Mouse (Mus musculus): ENCODE measurements around the gene Nfib.

Gene Nfib

DNA sequence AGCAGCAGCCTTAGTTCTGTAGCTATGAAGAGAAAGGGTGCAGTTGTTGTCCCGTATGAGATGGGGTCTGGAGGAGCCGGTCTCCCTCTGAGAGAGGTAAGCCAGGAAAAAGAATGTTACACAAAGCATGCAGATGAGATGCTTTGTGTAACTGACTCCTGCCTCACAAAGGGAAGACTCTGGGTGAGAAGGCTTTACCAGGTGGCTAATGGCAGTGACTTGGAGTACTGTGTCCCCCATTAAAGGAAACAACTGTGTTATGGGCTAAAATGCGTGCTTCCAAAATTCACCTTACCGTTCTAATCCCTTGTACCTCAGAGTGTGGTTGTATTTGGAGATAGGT lies 162.2 kb downstream of the Nfib start:
- in situ Hi-C loops (cut with MboI; ENCODE audit: low sequenced_read_pairs) = loop anchor here (25.0 kb wide), 1 partner anchor 981 kb away; no protein-coding TSS in a partner anchor

DNA sequence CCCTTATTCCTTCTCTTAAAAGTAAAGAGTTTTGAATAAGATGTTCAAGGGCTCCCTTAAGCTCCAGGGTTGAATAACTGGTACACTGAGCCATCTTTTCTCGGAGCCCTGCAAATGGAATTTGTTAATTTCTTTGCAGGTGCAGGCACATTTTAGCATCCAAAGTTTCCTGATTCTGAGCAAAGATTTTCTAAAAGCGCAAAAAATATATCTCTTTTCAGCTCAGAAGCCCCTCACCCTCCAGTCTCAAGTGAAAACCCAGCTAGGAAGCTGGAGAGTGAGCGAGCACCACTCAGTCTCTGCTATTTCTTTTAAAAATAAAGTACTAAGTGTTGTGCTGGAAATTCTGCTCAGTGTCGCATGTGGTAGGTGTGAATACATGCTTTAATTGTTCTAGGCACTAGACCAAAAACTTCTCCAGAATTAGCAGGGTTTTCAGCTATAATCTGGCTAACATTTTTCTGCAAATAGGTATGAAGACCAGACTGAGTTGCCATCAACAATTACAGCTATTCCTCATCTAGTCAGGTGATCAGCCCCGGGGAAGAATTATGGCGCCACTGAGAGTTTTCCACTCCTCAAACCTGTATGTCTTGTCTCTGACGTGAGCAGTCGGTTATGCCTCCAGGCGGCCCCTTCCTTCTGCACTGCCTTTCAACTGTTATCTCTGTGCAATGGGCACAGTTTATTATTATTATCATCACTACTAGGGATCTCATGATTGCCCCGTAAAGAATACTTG lies 162.7 kb downstream of the Nfib start:
- in situ Hi-C loops (cut with MboI; ENCODE audit: low sequenced_read_pairs) = loop anchor here (25.0 kb wide), 1 partner anchor 981 kb away; no protein-coding TSS in a partner anchor

DNA sequence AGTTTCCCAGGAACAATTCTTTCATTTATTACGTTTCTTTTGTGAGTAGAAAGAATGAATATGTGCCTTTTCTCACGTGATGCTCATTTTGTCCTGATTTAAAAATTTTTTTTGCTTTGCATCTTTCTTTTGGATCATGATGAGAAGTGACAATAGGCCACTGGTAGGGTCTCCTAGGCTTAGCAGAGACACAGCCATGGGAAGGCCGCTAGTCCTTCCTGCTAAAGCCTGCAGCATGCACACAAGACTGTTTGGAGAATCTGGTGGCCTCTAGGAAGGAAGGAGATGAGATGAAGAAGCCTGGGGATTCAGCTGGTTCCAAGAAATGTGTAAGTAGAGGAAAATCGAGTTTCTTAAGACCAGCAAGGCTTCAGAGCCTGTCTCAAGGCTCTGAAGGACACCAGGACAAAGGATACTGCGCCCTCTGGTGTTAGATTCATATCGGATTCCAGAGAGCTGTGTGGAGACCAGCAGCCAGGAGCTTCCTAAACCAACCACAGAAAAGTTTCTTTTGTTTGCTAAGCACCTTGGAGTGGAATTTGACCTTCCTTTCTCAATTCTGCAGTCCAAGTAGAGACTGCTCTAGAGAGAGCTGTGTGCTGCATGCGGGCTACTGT lies 163.5 kb downstream of the Nfib start:
- in situ Hi-C loops (cut with MboI; ENCODE audit: low sequenced_read_pairs) = loop anchor here (25.0 kb wide), 1 partner anchor 980 kb away; no protein-coding TSS in a partner anchor

DNA sequence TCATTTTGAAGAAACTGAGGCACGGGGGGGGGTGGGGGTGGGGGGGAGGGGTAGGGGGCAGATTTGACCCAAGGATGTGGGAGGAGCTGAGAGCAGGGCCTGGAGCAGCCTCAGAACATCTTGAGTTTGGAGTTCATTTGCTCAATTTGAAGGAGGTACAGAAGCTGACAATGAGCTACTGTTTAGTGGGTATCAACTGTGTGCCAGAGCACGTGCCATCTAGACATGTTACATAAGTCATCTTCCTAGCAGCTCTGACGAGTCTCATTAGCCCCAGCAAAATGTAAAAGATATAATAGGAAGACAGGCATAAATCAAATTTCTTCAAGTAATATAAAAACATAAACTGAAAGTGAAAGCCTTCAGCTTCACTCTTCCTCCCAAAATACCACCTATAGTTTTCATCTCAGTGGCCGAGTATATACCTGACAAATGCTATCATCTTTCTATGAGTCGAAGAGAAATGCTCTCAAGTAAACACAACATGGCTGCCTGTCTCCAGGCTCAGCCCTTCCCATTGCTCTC lies 165.0 kb downstream of the Nfib start:
- in situ Hi-C loops (cut with MboI; ENCODE audit: low sequenced_read_pairs) = loop anchor here (25.0 kb wide), 1 partner anchor 978 kb away; no protein-coding TSS in a partner anchor

DNA sequence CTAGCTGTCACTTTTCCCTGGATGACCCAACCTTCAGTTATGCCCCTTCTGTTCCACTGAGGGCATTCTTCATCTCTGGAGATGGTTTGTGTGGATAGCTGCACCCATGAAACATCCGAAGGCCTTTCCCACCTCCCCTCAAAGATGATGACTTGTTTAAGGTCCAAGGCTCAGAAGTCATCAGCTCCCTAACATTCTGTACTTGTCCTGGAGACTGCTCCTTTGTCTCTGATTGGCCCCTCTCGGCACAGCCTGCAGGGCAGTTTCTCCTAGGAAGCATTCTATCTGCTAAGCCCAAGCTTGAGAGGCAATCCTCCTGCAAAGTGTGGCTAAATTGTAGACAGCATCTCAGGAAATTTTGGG lies 165.5 kb downstream of the Nfib start:
- in situ Hi-C loops (cut with MboI; ENCODE audit: low sequenced_read_pairs) = loop anchor here (25.0 kb wide), 1 partner anchor 978 kb away; no protein-coding TSS in a partner anchor

DNA sequence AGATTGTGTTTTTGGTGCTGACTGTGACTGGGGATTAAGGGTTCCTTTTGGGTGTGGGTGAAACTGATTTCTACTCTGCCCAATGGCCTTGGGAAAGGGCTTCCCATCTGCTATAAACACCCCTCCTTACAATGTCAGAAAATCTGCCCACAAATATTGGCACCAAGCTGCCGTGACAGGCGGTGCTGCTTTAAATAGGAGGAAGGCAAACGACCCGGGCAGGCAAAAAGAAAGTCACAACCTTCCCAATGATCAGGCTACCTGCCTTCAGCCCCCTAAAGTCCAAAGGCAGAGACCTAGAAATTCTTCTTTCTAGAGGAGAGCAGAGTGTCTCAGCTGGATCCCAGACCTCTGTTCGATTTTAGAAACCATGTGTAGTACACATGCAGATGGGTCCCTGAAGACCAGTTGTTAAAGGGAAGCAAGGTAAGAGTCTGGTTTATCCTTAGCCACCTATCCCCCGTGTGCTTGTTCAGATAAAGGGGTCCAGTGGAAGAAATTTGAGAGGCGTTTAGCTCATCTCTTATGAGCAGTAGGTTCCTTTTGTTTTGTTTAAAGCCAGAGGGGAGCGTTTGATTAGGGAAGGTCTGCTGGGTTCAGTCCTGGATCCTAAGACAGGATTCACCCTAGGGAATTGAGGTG lies 166.0 kb downstream of the Nfib start:
- in situ Hi-C loops (cut with MboI; ENCODE audit: low sequenced_read_pairs) = loop anchor here (25.0 kb wide), 1 partner anchor 977 kb away; no protein-coding TSS in a partner anchor

DNA sequence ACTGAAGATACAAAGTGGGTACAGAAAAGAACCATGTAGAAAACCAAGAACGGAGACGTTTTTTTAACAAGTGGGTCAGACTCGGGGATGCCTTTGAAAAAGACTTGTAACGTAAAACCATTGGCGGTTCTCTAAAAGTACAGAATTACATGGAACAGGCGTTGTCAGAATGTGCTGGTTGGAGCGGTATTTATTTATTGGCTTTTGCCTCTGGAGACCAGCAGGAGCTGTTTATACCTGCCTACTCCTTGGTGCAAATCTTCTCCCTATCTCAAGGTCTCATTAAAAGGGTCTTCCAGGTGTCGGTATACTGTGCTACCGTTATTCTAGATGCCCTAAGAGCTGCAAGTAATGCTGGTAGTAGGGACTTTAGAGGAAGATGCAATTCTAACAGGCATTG lies 166.7 kb downstream of the Nfib start:
- in situ Hi-C loops (cut with MboI; ENCODE audit: low sequenced_read_pairs) = loop anchor here (25.0 kb wide), 1 partner anchor 977 kb away; no protein-coding TSS in a partner anchor

DNA sequence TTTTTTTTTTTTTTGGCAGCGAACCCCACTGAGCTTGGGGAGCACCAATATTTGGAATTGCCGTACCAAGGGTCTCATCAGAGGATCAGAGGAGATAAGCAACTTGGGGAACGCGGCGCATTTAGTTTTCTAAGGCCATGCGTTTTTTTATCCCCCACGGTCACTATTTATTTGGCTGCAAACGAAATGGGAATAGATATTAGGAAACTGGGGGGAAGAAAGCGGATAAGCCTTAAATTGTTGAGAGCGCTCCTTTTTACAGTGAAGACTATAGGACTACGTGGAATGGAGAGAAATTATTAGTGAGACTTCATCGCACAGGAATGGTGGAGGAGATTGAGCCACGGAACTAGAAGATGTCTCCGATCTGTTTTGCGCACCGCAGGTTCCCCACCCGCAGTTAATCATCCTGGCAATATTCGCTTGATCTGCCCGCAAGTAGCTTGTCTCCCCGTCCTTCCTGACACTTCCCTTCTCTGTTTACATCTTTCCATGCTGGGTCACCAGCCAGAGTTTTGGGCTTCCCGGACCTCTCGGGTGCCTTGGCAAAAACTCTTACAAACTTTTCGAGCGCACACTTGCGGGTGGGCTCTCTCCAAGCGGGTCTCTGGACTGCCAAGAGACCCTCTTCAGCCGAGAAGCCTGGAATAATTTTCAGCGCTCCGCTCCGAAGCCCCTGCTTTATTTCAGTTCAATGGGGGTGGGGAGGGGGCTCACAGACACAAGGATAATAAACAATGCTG lies 167.3 kb downstream of the Nfib start:
- in situ Hi-C loops (cut with MboI; ENCODE audit: low sequenced_read_pairs) = loop anchor here (25.0 kb wide), 1 partner anchor 976 kb away; no protein-coding TSS in a partner anchor

DNA sequence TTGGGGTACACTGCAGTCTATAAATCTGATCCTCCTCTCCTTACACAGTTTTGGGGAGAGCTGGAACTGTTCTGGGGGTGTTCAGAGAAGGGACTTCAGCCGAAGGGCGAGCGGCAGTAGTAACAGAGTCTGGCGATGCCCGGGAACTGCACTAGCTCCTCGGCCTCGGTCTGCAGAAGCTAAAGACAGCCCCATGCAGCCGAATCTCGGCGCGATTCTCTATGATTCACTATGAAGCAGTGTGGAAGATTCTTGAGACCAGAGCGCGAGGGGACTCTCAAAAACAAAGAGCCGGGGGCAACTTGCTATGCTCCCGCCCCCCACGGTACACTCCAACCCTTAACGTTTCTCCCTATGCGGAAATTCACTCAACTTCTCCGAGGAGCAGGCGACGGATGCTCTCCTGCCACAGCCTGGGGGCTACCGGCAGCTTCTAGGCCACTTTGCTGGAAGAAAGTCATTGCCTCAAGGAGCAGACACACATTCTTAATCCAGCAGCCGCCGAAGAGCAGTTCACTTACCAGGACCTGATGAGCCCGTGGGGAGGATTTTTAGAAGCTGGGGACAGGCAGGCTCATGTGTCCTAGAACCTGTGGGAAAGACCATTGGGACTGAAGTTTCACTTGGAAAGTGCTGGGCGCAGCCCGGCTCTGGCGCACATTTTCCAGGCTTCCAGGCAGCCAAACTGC lies 168.1 kb downstream of the Nfib start:
- in situ Hi-C loops (cut with MboI; ENCODE audit: low sequenced_read_pairs) = loop anchor here (25.0 kb wide), 1 partner anchor 975 kb away; no protein-coding TSS in a partner anchor

DNA sequence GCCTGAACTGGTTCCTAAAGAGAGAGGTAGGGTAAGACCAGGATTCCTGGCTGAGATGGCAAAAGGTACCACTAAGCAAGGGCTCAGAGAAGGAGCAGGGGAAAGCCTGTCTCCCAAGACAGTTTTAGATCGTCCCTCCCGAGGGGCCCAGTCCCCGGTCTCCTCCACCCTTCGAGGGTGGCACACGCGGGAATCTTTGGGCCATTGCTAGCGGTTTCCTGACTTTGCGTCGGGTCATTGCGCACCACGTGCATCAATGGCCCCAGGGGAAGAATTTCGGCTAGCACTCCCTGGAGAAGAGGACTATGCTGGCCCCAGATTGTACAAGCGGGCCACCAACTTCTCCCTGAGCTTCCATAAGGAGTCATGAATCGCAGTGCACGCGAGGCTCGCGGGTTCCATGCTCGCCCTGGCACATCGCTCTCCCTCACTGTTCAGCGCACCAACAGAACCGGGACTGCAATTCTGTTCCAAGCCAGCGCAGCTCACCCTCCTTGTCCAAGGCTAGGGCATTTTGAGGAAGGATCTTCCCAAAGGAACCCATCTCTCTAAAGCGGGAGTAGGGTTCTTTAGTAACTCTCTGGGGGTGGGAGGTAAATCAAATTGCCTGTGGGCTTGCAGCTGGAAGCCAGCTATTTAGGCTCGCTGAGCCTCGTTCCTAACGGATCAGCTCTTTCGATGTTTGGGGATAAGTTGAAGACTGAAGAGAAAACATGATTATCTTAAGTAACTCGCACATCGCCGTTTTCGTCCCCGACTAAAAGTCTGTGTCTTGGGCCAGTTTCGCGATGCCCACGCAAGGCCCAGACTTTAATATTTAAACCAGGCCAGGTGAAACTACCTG lies 168.9 kb downstream of the Nfib start:
- in situ Hi-C loops (cut with MboI; ENCODE audit: low sequenced_read_pairs) = loop anchor here (25.0 kb wide), 1 partner anchor 974 kb away; no protein-coding TSS in a partner anchor

DNA sequence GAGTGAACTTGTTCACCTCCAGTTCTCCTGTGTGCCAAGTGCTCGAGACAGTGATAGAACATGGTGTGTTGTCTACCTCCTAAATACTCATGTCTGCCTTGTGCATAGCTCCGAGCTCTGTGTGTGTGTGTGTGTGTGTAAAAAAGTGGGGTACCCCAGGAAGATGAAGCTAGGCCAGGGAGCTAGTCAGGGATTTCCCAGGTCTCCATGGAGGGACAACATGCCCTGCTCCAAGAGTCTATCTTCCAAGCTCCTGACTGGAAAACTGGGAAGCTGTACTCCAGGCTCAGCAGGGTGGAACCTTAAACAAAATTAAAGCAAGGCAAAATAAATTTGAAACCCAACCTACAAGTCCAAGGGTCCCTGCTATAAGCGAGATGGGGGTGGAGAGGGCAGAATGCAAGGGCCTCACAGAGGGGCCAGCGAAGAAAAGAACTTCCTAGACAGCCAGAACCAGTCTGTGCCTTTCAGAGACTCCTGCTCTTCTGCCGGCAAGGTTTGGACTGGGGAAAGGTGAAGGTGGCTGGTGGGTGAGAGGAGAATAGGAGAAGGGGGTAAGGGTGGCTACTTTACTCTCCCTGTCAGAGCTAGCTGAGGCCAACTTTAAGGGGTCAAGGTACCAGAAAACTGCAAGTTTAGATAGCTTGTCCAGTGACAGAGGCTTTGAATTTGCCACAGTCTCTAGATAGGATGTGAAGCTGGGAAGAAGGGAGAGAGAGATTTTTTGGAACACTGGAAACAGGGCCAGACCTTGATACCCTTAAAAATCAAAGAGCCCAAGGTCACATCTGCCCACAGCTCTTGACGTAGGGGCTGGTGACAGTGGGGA lies 169.7 kb downstream of the Nfib start:
- in situ Hi-C loops (cut with MboI; ENCODE audit: low sequenced_read_pairs) = loop anchor here (25.0 kb wide), 1 partner anchor 974 kb away; no protein-coding TSS in a partner anchor

DNA sequence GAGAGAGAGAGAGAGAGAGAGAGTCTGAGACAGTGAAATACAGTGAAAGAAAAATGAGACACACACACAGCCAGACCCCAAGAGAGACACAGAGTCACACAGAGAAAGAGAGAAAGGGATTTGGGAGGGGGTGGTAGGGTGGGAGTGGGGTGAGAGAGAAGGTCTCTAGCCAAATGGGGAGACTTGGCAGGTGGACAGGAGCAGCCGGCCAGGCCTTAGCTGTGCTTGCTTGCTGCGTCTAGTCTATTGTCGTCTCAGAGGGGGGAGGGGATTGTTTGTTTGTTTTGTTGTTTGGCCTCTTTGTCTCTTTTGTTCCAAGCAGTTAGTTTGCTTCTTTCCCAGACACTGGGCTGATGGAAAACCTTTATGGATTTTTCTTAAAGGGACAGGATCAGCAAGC lies 172.3 kb downstream of the Nfib start:
- in situ Hi-C loops (cut with MboI; ENCODE audit: low sequenced_read_pairs) = loop anchor here (25.0 kb wide), 1 partner anchor 971 kb away; no protein-coding TSS in a partner anchor

DNA sequence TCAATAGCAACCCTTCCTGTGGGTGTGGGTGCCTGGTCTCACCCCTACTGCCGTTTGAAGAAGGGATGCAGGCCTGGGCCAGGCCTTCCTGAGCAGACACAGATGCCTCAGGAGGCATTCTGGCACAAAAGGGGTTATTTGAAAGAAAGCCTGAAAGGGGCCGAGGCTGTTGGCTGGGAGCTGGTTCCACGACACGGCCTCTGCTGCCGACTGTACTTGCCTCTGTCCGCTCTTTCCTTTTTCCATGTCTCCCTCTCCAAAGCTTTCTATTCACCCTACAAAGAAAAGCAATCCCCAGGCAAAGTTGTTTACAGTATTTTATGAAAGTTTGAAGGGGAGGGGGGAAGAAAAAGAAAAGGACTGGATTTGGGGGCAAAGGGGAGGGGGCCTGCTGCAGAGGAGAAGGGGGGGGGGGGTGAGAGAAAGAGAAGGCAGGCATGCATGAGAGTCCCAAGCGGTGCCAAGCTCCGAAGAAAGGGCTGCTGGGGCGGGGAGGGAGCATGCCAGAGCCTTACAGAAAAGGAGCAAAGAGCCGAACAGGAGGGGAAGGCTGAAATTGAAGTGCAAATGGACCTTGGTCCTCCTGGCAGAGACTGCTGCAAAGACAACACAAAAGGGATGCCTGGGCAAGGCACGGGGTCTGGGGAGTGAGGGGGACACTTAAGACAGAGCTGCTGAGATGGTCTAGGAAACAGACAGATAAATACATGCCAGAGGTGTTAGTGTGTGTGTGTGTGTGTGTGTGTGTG lies 172.9 kb downstream of the Nfib start:
- in situ Hi-C loops (cut with MboI; ENCODE audit: low sequenced_read_pairs) = loop anchor here (25.0 kb wide), 1 partner anchor 970 kb away; no protein-coding TSS in a partner anchor

DNA sequence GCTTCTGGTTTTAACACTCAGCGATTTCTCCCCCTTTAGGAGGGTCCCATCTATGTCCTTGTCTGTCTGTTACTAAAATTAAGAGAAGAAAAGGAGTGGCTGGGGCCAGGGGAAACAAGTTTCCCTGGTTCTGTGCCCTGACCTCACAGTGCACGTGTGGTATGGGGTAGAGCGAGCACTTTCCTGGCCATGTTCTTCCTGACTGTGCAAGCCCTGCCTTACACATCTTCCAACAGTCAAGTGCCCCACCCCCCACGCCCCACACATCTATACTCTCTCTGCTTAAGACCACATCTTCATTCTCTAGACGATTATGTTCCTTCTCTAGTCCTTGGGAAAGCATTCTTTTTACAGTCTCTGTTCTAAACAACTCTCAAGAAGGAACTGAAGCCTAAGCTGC lies 173.6 kb downstream of the Nfib start:
- in situ Hi-C loops (cut with MboI; ENCODE audit: low sequenced_read_pairs) = loop anchor here (25.0 kb wide), 1 partner anchor 970 kb away; no protein-coding TSS in a partner anchor

DNA sequence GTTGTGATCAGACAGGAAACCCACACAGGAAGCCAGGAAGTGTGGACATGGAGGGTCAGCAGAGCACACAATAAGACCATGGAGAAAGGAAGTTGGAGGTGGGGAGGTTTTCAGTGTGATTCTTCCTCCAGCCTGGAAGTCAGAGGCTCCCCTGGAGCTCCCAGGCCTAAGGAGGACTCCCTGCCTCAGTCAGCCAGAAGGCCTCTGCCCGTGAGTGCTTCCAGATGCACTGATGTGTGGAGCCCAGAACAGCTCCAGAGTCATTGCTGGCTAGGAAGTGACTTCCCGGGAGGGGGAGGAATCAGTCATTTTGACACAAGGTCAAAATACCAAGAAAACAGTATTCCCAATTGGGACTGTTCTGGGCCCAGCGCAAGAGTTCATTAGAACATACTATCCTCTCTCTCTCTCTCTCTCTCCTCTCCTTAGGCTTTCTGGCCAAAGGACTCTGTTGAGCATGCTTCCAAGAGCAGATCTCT lies 174.6 kb downstream of the Nfib start:
- in situ Hi-C loops (cut with MboI; ENCODE audit: low sequenced_read_pairs) = loop anchor here (25.0 kb wide), 1 partner anchor 969 kb away; no protein-coding TSS in a partner anchor

DNA sequence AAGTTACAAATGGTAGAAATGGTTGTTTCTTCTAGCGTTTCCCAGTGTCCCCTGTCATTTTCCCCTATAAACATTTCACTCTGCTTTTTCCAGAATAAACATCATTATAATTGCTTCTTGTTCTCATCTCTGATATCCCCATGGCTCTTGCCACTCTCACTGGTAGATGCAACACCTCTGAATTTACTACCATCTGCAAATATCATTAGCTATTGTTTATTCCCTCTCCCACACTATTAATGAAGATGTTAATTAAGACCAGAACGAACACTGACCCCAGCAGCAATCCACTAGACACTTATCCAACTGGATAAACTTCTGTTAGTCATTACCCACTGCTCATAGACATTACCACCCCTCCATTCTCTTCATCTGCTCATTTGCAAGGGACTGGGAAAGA lies 176.6 kb downstream of the Nfib start:
- in situ Hi-C loops (cut with MboI; ENCODE audit: low sequenced_read_pairs) = loop anchor here (25.0 kb wide), 1 partner anchor 967 kb away; no protein-coding TSS in a partner anchor

DNA sequence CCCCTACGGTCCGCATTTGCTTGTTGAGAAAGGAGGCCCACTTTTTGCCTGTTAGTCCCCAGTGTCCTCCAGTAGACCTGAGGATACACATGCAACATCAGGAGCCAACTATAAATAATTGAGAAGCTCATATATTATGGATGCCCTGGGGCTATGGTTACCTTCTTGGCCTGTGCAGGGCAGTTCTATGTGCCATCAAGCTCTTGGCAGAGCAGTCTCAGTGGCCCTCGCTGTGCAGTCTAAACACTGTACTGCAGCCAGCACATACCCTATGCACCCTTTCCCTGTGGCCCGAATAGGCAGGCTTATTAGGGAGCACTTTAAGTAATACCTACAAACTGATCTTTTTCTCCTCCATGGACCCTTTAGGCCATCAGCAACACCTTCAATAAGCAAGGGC lies 185.6 kb downstream of the Nfib start:
- in situ Hi-C loops (cut with MboI; ENCODE audit: low sequenced_read_pairs) = no loop called here

All from CH12F3 (cell line).